Mouse (Mus musculus) adrenal gland, postnatal 4 days (tissue): ENCODE measurements around the gene Tmem218. TPM values are rescaled to one million over a fixed set of nuclear protein-coding genes. Genes with fewer than 3 reads are reported as not detected.

Source experiments
- DNase-seq, 2 experiments: peaks; one replicate each; pipeline ENCODE4 v3.0.0; 2021 to 2022; ENCODE audit warnings: low spot score in 2 of 2, mixed read lengths in 2 of 2
- long read RNA-seq, 2 experiments: library from polyadenylated mRNA; stranded (forward); transcript quantifications; one replicate each; pipeline ENCODE4 v2.0.0; 2021
- total RNA-seq, 2 experiments: library from RNA; stranded (reverse); gene quantifications; 2 replicates each; pipeline ENCODE4 v1.2.3; 2021

Gene Tmem218
- total RNA-seq: 1 to 10 TPM; 7.5 to 7.9 TPM
- long read RNA-seq, experiment 1, transcript Tmem218-201 (4 exons, 2,619 nt): major isoform, 19 of 25 reads
- long read RNA-seq, experiment 1, partial matches to known transcripts: 0 of 25 reads
- long read RNA-seq, experiment 1, other reads (novel, unspliced or antisense): 6 of 25 reads
- long read RNA-seq, experiment 2, transcript Tmem218-201 (4 exons, 2,619 nt): major isoform, 15 of 24 reads
- long read RNA-seq, experiment 2, partial matches to known transcripts: 0 of 24 reads
- long read RNA-seq, experiment 2, other reads (novel, unspliced or antisense): 9 of 24 reads

- DNase-seq: peak; percentile 44 to 75
These were observed at the start of gene Tmem218 for GRCm38 (mm10) chr9:37207929-37208411. Gene Tmem218 (plus strand): TSS chr9:37208223.

DNA sequence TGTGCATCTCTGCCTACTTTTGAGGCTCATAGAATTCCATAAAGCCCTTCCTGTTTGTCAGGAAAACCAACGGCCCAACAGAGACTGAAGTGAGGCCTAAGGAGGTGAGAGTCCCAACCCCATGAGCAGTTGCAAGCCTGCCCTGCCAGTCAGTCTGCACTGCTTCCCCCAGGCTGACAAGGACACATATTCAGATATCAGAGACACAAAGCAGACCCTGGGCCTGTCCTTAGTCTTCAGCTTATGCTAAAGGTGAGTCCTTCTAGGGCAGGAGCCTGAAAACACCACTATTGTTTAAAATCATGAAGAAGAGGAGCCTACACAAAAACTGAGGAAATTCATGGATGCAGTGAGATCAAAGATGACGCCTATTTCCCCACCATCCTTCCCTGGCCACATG is 47.3 kb upstream of the Tmem218 start:
- no peak for DNase-seq

GRCm38 (mm10) chr9:37166899-37167298 is 41.1 kb upstream of the Tmem218 start:
- no peak for DNase-seq

- DNase-seq: no peak
These were observed 34.6 kb upstream of the Tmem218 start for GRCm38 (mm10) chr9:37173376-37173775.

DNA sequence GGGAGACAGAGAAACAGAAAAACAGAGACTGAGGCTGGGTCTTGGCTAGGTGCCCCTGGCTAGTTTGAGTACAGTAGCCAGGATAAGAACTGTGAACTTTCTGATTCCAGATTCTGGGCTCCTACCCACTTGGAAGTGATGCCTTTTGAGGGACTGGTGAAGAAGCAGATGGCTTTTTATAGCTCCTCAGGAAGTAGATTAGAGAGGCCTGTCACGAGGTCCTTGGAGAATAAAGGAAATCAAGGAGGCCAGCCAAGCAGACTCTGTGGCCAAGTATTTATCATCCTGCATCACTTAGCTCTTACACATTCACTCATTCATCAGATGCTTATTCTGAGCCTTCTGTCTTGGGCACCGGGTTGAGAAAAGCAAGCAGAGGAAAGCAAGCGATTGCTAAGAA is 32.0 kb upstream of the Tmem218 start:
- DNase-seq: no peak

GRCm38 (mm10) chr9:37177107-37177506 is 30.9 kb upstream of the Tmem218 start:
- peak in 1 of 2 experiments; percentile 7 for DNase-seq

DNA sequence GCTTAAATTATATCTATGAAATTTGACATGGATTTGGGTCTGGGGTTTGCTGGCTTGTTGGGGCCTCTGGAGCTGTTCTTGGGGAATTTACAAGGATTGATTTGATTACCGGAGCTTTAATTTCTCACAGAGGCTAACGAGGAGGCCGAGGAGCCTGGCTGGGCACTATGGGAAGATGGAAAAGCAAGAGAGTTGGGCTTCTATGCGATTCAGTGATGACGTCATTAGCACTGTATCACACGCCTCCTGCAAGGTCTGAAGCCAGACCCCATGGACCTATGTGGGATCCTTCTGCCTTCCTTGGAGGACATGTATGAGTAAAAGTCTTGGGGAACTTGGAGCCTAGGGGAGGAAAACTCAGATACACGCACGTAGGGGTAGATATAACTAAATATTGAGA is 30.5 kb upstream of the Tmem218 start:
- DNase-seq: no peak

DNA sequence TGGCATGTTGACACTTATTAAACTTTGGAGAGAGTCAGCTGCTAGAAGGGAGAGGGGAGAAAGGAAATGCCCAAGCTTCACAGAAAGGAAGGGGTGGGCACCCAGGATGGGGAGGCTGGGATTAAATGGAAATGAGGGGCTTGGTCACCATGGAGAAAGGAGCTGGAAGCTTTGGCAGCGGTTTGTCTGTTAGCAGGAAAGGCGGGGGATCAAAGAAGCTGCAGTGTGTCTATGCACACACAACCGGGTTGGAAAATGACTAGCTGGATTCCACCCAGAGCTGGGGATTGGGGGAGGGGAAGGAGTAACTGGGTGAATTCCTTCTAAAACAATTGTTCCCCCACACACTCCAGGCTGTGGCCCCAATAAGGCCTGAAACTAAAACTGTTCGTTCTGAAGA is 29.1 kb upstream of the Tmem218 start:
- no peak for DNase-seq

- DNase-seq: no peak
These were observed 28.4 kb upstream of the Tmem218 start for GRCm38 (mm10) chr9:37179596-37179995.

GRCm38 (mm10) chr9:37181596-37181995 is 26.4 kb upstream of the Tmem218 start:
- no peak for DNase-seq

GRCm38 (mm10) chr9:37183176-37183575 is 24.8 kb upstream of the Tmem218 start:
- no peak for DNase-seq

DNA sequence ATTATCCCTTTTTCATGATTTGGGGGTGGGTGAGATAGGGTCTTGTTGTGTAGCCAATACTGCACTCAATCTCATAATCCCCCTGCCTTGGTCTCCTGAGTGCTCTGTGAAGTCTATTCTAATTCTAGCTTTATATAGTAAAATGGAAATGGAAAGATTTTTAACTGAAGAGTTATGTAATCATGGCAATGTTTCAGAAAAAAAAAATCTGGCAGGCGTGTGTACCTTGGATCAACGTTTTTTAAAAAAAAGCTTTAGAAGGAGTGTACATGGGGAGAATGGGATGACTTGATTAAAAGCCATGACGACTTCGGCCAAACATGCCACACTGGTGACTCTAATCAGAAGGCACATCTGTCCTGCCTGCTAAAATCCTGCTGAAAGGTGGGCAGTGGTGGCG is 20.6 kb upstream of the Tmem218 start:
- no peak for DNase-seq

DNA sequence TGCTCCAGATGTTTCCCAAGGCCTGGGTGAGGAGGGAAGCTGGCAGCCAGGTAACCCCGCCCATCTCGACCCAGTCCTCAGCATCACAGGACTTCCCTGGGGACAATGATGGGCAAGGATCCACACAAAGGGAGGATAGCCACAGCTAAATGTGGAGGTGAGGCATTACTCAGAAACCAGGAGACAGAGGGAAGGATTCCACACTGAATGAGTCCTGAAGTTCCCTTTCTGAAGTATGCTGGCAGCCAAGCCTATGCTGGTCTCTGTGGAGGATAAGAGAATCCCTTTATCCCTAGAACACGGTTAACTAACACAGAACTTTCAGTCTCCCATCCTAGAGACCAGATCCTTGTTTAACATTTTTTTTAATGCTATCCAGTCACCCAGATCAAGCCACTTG is 20.0 kb upstream of the Tmem218 start:
- DNase-seq: no peak

DNA sequence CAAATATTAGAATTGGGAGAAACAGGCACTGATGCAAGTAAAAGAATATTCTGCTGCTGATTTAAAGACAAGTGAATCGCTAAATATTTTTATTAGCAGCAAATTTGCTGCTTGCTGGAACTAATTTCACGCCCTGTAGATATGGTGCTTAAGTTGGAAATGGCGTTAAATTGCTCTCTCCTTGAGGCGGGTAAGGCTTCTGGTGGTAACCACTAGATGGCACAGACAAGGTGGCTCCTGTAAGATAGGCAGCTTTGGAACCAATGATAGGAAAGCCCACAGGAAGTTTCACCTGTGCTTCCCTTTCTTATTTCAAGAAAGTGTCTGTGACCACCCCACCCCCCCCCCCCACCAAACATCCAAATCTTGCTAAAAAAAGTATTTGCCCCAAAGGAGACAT is 11.0 kb upstream of the Tmem218 start:
- no peak for DNase-seq

GRCm38 (mm10) chr9:37200414-37200813 is 7.6 kb upstream of the Tmem218 start:
- no peak for DNase-seq

DNA sequence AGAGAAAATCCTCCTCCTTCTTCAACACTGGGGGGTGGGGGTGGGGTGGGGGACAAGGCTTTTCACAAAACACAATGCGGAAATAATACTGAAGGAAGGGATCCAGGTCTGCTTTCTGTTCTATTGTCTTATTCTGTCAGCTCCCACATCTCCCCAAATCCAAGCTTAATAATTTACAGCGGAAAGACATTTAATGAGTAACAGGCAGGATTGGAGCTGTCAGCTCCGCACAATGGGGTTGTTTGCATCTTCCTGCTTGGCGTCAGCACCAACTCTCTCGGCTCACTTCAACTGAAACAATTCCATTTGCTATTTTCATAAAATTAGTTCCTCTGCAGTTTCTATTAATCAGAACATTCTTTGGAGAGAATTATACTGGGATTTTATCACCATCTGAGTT is 4.1 kb upstream of the Tmem218 start:
- no peak for DNase-seq

- DNase-seq: no peak
These were observed 5.2 kb downstream of the Tmem218 start for GRCm38 (mm10) chr9:37213060-37213738.

DNA sequence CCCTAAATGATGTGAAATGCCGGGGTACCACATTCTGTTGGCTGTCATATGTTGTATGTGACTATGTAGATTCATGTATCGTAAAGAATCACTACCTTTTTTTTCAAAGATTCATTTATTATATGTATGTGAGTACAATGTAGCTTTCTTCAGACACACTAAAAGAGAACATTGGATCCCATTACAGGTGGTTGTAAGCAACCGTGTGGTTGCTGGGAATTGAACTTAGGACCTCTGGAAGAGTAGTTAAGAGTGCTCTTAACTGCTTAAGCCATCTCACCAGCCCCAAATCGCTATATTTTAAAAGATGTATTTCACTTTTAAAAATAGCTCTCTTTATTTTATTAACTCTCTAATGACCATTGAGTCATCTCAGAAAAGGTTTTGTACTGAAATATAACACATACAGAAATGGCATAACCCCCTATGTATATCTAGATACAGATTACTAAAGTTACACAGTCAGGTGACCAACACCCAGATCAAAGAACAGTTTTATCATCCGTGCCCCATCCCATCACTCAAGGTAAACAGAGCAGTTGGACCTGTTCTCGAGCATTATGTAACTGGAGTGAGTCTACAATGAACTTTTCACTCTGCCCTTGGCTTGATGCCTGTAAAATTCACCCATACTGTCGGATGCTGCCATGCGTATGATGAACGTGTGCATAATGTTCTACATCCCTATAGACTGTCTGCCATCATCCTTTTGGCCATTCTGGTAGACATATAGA is 6.5 kb downstream of the Tmem218 start:
- no peak for DNase-seq

GRCm38 (mm10) chr9:37220755-37221154 is 12.7 kb downstream of the Tmem218 start:
- DNase-seq: no peak

- no peak for DNase-seq
These were observed 17.6 kb downstream of the Tmem218 start for GRCm38 (mm10) chr9:37225581-37225980.

- DNase-seq: peak in 1 of 2 experiments; percentile 35
These were observed 21.9 kb downstream of the Tmem218 start for GRCm38 (mm10) chr9:37229880-37230325.
